In the genomic region with DNA sequence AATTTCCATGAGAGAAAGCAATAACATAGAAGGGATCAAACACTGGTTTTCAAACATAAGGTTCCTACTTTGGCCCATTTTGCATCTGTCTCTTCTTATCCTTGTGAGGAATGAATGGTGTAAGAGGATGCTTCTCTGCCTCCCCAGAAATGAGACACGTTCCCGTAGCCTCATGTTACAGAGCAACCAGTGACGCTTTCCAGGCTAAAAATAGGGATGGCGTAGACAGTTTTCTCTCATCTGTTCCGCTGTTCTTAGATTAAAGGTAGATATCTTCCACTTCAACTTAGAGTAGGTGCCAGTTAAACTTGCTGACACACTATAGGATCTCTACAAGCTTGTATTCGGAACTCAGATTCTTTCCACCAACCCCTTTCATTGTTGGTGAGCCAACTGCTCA, we compare ENCODE assay signal across 22 mouse cellular contexts.
"Had no signal": no experiment of that assay in that cellular context is flagged by ENCODE, and none has a peak within 500 bp of the region (broad histone marks: within the 10 kb centered on the region; RNA-seq: fewer than 3 reads in every experiment).

No protein-coding gene starts in this region.

- H3K27ac ChIP-seq: kidney, embryonic 15.5 days; limb, embryonic 12.5 days; limb, embryonic 15.5 days; liver, embryonic 14.5 days; macrophage; midbrain, embryonic 12.5 days; midbrain, embryonic 15.5 days; neural tube, embryonic 12.5 days; neural tube, embryonic 15.5 days; stomach, embryonic 15.5 days had no signal

- DNase-seq: kidney, postnatal 10 days; kidney, postnatal 36 days; left cerebral cortex, postnatal 4 days; liver, postnatal 0 days; lung, embryonic 14.5 days; right cerebral cortex, adult 18-20 months; right cerebral cortex, postnatal 14 days; right cerebral cortex, postnatal 4 days; spleen, adult 18-20 months; thymus, postnatal 36 days had no signal

- H3K27me3 ChIP-seq: kidney, embryonic 15.5 days; limb, embryonic 12.5 days; limb, embryonic 15.5 days; midbrain, embryonic 12.5 days; midbrain, embryonic 15.5 days; neural tube, embryonic 12.5 days; neural tube, embryonic 15.5 days; stomach, embryonic 15.5 days had no signal

- H3K4me2 ChIP-seq: kidney, embryonic 15.5 days; limb, embryonic 12.5 days; limb, embryonic 15.5 days; liver, embryonic 11.5 days; lung, embryonic 14.5 days; midbrain, embryonic 12.5 days; midbrain, embryonic 15.5 days; neural tube, embryonic 12.5 days; neural tube, embryonic 15.5 days; stomach, embryonic 15.5 days had no signal

- H3K4me3 ChIP-seq: kidney, embryonic 15.5 days; limb, embryonic 12.5 days; limb, embryonic 15.5 days; midbrain, embryonic 12.5 days; midbrain, embryonic 15.5 days; neural tube, embryonic 12.5 days; neural tube, embryonic 15.5 days; stomach, embryonic 15.5 days had no signal

- H3K9ac ChIP-seq: kidney, embryonic 15.5 days; limb, embryonic 12.5 days; limb, embryonic 15.5 days; liver, embryonic 14.5 days; liver, postnatal 0 days; lung, embryonic 14.5 days; midbrain, embryonic 12.5 days; midbrain, embryonic 15.5 days; neural tube, embryonic 12.5 days; neural tube, embryonic 15.5 days; stomach, embryonic 15.5 days had no signal

- H3K36me3 ChIP-seq: kidney, embryonic 15.5 days; limb, embryonic 12.5 days; limb, embryonic 15.5 days; midbrain, embryonic 12.5 days; midbrain, embryonic 15.5 days; neural tube, embryonic 12.5 days; neural tube, embryonic 15.5 days; stomach, embryonic 15.5 days had no signal

- H3K4me1 ChIP-seq: kidney, embryonic 15.5 days; limb, embryonic 12.5 days; limb, embryonic 15.5 days; midbrain, embryonic 12.5 days; midbrain, embryonic 15.5 days; neural tube, embryonic 12.5 days; neural tube, embryonic 15.5 days; stomach, embryonic 15.5 days had no signal

- ATAC-seq: liver, postnatal 0 days; lung, postnatal 0 days; midbrain, embryonic 15.5 days had no signal

- H3K9me3 ChIP-seq: kidney, embryonic 15.5 days; limb, embryonic 12.5 days; limb, embryonic 15.5 days; midbrain, embryonic 12.5 days; midbrain, embryonic 15.5 days; neural tube, embryonic 12.5 days; neural tube, embryonic 15.5 days; stomach, embryonic 15.5 days had no signal
